Mouse (Mus musculus) stomach, embryonic 16.5 days (tissue): ENCODE results near the gene Vgf. TPM values are rescaled to one million over a fixed set of nuclear protein-coding genes. Genes with fewer than 3 reads are reported as not detected.

Experiments
- ATAC-seq: fragments of 200-750 bp; cut with Nextera tagmentation; 2 replicates; pipeline ENCODE4 v1.8.0; 2017; ENCODE audit warnings: moderate number of reproducible peaks, moderate TSS enrichment; ENCODE audit not compliant: insufficient read depth, low FRiP score
- H3K27ac ChIP-seq: fragments of 300-500 bp; sonication (generic); 2 replicates; pipeline ENCODE4 v1.5.1; 2014; ENCODE audit warnings: low read length
- H3K27me3 ChIP-seq: fragments of 300-500 bp; sonication (generic); 2 replicates; pipeline ENCODE4 v1.6.1; 2014; ENCODE audit warnings: low read length, control low read depth, mixed read lengths; ENCODE audit not compliant: control insufficient read depth, insufficient read depth
- H3K36me3 ChIP-seq: fragments of 300-500 bp; sonication (generic); 2 replicates; pipeline ENCODE4 v1.6.1; 2014; ENCODE audit warnings: low read length; ENCODE audit not compliant: control insufficient read depth, insufficient read depth
- H3K4me1 ChIP-seq: fragments of 300-500 bp; sonication (generic); 2 replicates; pipeline ENCODE4 v1.6.1; 2014; ENCODE audit warnings: low read length, control low read depth, mixed read lengths; ENCODE audit not compliant: control insufficient read depth, insufficient read depth
- H3K4me2 ChIP-seq: fragments of 300-500 bp; sonication (generic); 2 replicates; pipeline ENCODE4 v1.6.1; 2014; ENCODE audit warnings: low read depth, low read length, mixed read lengths
- H3K4me3 ChIP-seq: fragments of 300-500 bp; sonication (generic); replicated peaks from 2 replicates; pipeline ENCODE4 v1.5.1; 2014; ENCODE audit warnings: mild to moderate bottlenecking, low read length
- H3K9ac ChIP-seq: fragments of 300-500 bp; sonication (generic); 2 replicates; pipeline ENCODE4 v1.6.1; 2014; ENCODE audit warnings: low read length
- H3K9me3 ChIP-seq: fragments of 300-500 bp; sonication (generic); replicated peaks from 2 replicates; pipeline ENCODE4 v1.6.1; 2016; ENCODE audit warnings: low read length, control low read depth; ENCODE audit not compliant: control insufficient read depth
- WGBS: fragments of 180-500 bp; shearing (Covaris S2); extraction: QIAGEN DNeasy Blood & Tissue Kit; methylation state at CpG from one replicate; pipeline ENCODE4 v1.1.7; 2014; 5-methylcytosine and 5-hydroxymethylcytosine counted together
- polyA plus RNA-seq: library from polyadenylated mRNA; unstranded; fragments of >200 nt; fragmentation: Nextera tagmentation; extraction: Ambion mirVana; gene quantifications from 2 replicates; pipeline ENCODE4 v1.2.1, GENCODE M21; 2015

The Vgf gene
- polyA plus RNA-seq, 1 experiment from 2014 or later, result 0.39 TPM

DNA sequence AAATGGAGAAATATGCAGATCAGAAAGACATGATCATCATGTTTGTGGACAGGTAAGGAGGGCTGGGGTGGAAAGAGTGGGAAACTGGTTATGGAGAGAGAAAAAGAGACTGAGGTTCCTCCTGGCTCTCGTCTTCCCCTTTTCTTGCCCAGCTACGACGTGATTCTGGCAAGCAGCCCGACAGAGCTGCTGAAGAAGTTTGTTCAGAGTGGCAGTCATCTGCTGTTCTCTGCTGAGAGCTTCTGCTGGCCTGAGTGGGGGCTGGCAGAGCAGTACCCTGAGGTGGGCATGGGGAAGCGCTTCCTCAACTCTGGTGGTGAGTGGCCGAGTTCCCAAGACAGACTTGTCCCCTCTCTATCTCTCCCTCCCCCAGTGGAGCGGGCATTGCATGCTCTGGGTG, 37.8 kb upstream of the Vgf start:
- Histone ChIP-seq H3K27ac (no peak overlapping the region; the same call in 1 of the 2 replicates), H3K36me3 (peaks cover 27% of the 10 kb centered on the region)
- 50% methylated on average over 7 of the region's 7 CpGs for WGBS

DNA sequence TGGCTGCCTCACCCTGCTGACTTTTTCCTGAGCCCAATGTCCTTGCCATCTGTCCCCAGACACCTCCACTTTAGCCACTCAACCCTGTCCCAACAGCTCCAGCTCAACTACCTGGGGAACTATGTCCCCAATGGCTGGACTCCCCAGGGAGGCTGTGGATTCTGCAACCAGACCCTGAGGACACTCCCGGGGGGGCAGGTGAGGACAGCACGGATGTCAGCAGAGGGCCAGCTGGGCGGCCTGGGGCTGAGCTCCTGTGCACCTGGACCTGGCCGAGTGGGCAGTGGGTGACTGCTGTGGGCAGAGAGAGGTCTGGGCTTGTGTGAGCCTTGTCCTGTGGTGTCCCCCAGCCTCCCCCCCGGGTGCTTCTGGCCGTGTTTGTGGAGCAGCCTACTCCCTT, 36.4 kb upstream of the Vgf start:
- no peak overlapping the region for H3K27ac ChIP-seq
- H3K4me2 ChIP-seq, result no peak overlapping the region
- 95% methylated on average over 6 of the region's 6 CpGs for WGBS
- H3K27me3 ChIP-seq, result no peaks in the 10 kb centered on the region
- no peak for ATAC-seq
- no peak overlapping the region for H3K4me3 ChIP-seq
- H3K36me3 ChIP-seq, result peaks cover 33% of the 10 kb centered on the region
- H3K9me3 ChIP-seq, result no peaks in the 10 kb centered on the region
- no peak overlapping the region for H3K9ac ChIP-seq
- H3K4me1 ChIP-seq, result peaks cover 15% of the 10 kb centered on the region

More for the DNA sequence above, 37.8 kb upstream of the Vgf start:
- H3K9ac ChIP-seq, result peak overlapping the region; percentile 95
- peak overlapping the region; percentile 91 for H3K4me3 ChIP-seq
- H3K4me1 ChIP-seq, result peaks cover 15% of the 10 kb centered on the region
- no peaks in the 10 kb centered on the region for H3K27me3 ChIP-seq
- H3K9me3 ChIP-seq, result no peaks in the 10 kb centered on the region
- no peak for ATAC-seq
- H3K4me2 ChIP-seq, result peak overlapping the region; percentile 79

DNA sequence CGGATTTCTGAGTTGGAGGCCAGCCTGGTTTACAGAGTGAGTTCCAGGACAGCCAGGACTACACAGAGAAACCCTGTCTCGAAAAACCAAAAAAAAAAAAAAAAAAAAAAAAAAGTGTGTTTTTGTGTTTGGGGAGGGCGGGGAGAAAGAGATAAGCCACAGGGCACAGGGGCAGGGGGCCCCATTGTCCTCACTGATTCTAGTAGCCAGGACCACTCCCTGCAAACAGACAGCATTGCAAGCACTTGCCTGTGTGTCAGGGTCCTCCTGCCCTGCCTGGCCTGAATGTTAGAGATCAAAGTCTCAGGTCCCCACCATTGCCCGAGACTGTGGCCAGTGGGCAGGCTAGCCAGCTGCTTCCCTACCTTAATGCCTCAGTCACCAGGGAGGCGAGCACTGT, 26.7 kb upstream of the Vgf start:
- no peaks in the 10 kb centered on the region for H3K27me3 ChIP-seq
- no peak overlapping the region for H3K9ac ChIP-seq
- ATAC-seq, result no peak
- 68% methylated on average over 5 of the region's 5 CpGs for WGBS
- H3K4me1 ChIP-seq, result no peaks in the 10 kb centered on the region
- H3K4me3 ChIP-seq, result no peak overlapping the region
- no peaks in the 10 kb centered on the region for H3K9me3 ChIP-seq
- no peak overlapping the region for H3K27ac ChIP-seq
- peaks cover under 1% of the 10 kb centered on the region; the same call in 1 of the 2 replicates for H3K36me3 ChIP-seq
- H3K4me2 ChIP-seq, result no peak overlapping the region

DNA sequence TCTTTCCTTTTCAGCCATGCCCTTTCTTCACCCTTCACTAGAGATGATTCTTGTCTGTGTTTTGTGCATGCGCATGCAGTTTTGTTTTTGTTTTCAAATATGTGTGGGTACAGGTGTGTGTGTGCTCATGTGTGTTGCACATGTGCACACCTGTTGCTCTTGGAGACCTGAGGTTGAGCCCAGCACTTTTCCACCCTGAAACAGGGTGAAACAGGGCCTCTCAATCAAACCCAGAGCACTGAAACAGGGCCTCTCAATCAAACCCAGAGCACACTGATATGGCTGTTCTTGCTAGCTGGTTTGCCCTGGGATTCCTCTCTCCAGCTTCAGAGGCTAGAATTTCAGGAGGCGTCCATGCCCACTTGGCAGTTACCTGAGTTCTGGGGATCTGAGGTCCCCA, 25.6 kb upstream of the Vgf start:
- 78% methylated on average over 2 of the region's 2 CpGs for WGBS
- H3K27ac ChIP-seq, result no peak overlapping the region
- H3K4me2 ChIP-seq, result no peak overlapping the region
- H3K9ac ChIP-seq, result no peak overlapping the region
- no peaks in the 10 kb centered on the region for H3K4me1 ChIP-seq
- H3K9me3 ChIP-seq, result no peaks in the 10 kb centered on the region
- H3K4me3 ChIP-seq, result no peak overlapping the region
- ATAC-seq, result no peak
- H3K27me3 ChIP-seq, result no peaks in the 10 kb centered on the region
- no peaks in the 10 kb centered on the region for H3K36me3 ChIP-seq

DNA sequence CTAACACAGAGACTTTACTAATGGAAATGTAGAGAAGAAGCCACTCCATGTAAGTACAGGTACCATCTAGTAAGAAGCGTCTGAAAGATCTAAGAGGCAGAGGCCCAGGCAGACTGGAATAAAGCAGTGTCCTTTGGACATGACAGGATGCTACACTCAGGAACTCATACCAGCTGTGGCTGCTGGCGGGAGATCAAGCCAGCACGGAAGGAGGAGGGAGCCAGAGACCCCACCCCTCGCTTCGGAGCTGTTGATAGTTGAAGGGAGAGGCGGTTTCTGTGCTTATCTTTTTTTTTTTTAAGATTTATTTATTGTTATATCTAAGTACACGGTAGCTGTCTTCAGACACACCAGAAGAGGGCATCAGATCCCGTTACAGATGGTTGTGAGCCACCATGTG, 18.9 kb upstream of the Vgf start:
- no peak for ATAC-seq
- 38% methylated on average over 8 of the region's 8 CpGs for WGBS
- Histone ChIP-seq H3K9me3 (no peaks in the 10 kb centered on the region), H3K4me3 (no peak overlapping the region), H3K4me2 (no peak overlapping the region), H3K27ac (no peak overlapping the region), H3K27me3 (no peaks in the 10 kb centered on the region), H3K9ac (no peak overlapping the region), H3K36me3 (no peaks in the 10 kb centered on the region), H3K4me1 (peaks cover 3% of the 10 kb centered on the region; the same call in 1 of the 2 replicates)

DNA sequence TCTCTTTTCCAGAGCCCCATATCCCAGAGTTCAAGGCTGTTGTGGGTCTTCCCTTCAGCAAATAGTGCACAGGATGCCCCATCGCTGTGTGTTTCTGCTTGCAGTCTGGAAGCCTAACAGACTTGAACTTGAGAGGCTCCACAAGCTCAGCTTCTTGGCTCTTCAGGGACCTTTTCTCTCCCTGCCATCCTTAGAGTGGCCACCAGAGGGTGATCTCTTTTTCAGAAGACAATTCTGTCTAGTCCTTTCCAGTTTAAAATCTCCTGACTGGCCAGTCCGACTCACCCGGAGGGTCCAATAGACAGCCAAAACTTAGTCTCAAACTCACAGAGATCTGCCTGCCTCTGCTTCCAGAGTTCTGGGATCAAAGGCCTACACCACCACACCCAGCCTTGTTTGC, 16.2 kb upstream of the Vgf start:
- 36% methylated on average over 3 of the region's 3 CpGs for WGBS
- Histone ChIP-seq H3K9ac (no peak overlapping the region), H3K27me3 (no peaks in the 10 kb centered on the region), H3K27ac (no peak overlapping the region), H3K9me3 (no peaks in the 10 kb centered on the region), H3K4me1 (peaks cover 3% of the 10 kb centered on the region; the same call in 1 of the 2 replicates), H3K4me2 (no peak overlapping the region), H3K4me3 (no peak overlapping the region), H3K36me3 (no peaks in the 10 kb centered on the region)
- no peak for ATAC-seq

DNA sequence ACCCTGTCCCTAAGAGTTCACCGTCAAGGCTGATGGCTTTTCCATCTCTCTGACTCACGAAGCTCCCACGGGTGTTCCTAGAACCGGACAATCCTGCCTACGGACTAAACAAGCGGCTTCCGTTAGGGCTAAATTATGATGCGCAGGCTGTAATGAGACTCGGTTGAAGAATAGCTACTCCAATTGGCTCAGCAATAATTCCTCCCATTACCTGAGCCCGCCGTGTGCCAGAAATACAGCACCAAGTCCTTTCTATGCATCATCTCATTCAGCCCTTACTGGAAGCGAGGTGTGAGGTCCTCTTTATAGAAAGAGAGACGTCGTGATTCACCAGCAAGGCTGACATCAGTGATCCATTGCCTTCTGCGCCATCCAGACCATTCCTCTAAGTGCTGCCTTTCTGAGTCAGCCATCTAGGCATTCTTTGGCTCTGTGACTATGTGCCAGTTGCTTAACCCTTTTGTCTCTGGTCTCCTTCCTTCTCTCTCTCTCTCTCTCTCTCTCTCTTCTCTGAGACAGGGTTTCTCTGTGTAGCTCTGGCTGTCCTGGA, 13.7 kb upstream of the Vgf start:
- Histone ChIP-seq H3K27me3 (no peaks in the 10 kb centered on the region), H3K4me1 (no peaks in the 10 kb centered on the region), H3K4me2 (no peak overlapping the region), H3K36me3 (no peaks in the 10 kb centered on the region), H3K27ac (no peak overlapping the region), H3K9me3 (no peaks in the 10 kb centered on the region; the same call in 1 of the 2 replicates), H3K4me3 (no peak overlapping the region), H3K9ac (no peak overlapping the region)
- ATAC-seq, result no peak
- WGBS, result 69% methylated on average over 15 of the region's 15 CpGs

DNA sequence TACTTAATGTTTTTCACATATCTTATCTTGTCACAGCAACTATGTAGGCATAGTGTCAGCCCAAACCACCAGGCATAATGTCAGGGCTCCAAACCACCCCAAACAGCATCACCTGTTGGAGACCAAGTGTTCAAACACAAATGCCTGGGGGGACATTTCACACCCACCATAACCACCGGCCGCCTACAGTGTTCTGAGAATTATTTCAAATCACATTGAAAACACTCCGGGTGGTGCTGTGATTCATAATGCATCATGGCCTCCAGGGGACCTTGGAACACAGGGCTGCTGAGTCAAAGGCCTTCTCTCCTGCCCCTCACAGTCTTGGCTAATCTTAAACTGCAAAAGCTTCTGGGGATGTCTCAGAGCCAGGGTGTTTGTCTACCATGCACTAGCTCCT, 10.3 kb upstream of the Vgf start:
- no peak overlapping the region for H3K4me3 ChIP-seq
- no peak overlapping the region for H3K4me2 ChIP-seq
- H3K4me1 ChIP-seq, result no peaks in the 10 kb centered on the region
- WGBS, result 85% methylated on average over 3 of the region's 3 CpGs
- ATAC-seq, result no peak
- H3K9me3 ChIP-seq, result no peaks in the 10 kb centered on the region; the same call in 1 of the 2 replicates
- no peak overlapping the region for H3K27ac ChIP-seq
- no peak overlapping the region for H3K9ac ChIP-seq
- H3K27me3 ChIP-seq, result no peaks in the 10 kb centered on the region
- H3K36me3 ChIP-seq, result no peaks in the 10 kb centered on the region

DNA sequence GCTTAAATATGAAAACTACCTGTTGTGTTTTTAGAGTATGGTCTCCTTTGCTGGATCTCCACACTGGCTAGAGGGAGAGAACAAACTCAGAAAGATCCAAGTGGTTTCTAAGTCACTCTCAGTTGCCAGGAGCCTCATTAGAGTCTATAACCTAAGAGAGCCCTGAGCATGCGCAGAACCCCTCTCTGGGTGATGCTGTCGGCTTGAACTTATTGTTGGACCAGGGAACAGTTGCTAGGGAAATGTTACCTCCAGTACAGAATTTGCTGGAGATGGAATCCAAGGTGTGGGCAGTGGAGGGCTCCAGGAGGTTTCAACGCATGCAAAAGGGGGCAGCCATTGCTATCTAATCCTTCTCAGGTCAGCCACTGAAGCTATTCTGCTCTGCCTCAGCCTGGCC, 1.9 kb upstream of the Vgf start:
- H3K9ac ChIP-seq, result no peak overlapping the region
- H3K9me3 ChIP-seq, result no peaks in the 10 kb centered on the region
- no peak for ATAC-seq
- no peaks in the 10 kb centered on the region for H3K36me3 ChIP-seq
- H3K4me2 ChIP-seq, result no peak overlapping the region
- H3K4me1 ChIP-seq, result no peaks in the 10 kb centered on the region
- no peak overlapping the region for H3K27ac ChIP-seq
- no peak overlapping the region for H3K4me3 ChIP-seq
- peaks cover 48% of the 10 kb centered on the region for H3K27me3 ChIP-seq
- 49% methylated on average over 3 of the region's 3 CpGs for WGBS
